Mouse (Mus musculus) gonadal fat pad, adult 2 months (tissue): Measurements from ENCODE around the gene 4930579G24Rik. TPM values are rescaled to one million over a fixed set of nuclear protein-coding genes. Genes with fewer than 3 reads are reported as not detected.

Experiments used
- polyA plus RNA-seq: library from polyadenylated mRNA; depleted of rRNA; stranded (reverse); fragments of >200 nt; gene quantifications from 2 replicates; pipeline ENCODE4 v1.2.3, GENCODE M21; 2012; rRNA removed

4930579G24Rik gene
- polyA plus RNA-seq, 1 experiment, result 1.4 TPM

Other genes with a start within 250 kb of the 4930579G24Rik start
- gene Fnip2, start 61.3 kb upstream of the 4930579G24Rik start, polyA plus RNA-seq, result 5.1 and 5.5 TPM in 2 replicates
- 9.5 and 10.0 TPM in 2 replicates for gene Ppid, start 37.7 kb upstream of the 4930579G24Rik start, polyA plus RNA-seq
- 32.5 and 33.9 TPM in 2 replicates for gene Etfdh, start 421 bp downstream of the 4930579G24Rik start, polyA plus RNA-seq
- 0.04 TPM in 1 of 2 replicates, not detected in the other for gene Rxfp1, start 108.8 kb downstream of the 4930579G24Rik start, polyA plus RNA-seq
- gene Tmem144, start 223.7 kb downstream of the 4930579G24Rik start, polyA plus RNA-seq, result 1.6 and 3.2 TPM in 2 replicates